Comparison of ENCODE assay signal across 9 mouse cellular contexts in the genomic region with DNA sequence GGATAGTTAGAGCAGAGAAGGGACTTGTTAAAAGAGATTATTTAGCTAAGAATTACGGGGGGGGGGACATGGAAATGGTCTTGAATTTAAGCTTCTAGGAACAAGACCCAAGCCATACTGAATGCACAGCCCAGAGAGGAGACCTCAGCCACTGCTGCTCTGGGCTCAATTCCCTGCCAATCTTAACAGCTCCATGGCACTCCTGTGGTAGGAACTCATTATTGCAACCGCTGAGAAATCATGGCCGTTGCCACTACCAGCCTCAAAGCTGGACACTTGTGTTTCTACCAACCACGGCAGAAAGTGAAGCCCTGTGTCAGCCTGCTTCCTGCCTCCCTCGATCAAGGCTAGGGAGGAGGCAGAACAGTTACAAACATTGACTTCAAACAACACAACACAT. TPM values are rescaled to one million over a fixed set of nuclear protein-coding genes. Genes with fewer than 3 reads are reported as not detected.
A peak's percentile ranks its signal among the peaks of the same experiment; 100 is the strongest.
DNase-seq lines count a peak whose midpoint lies in the region; ATAC-seq and TF ChIP-seq lines count a peak whose summit lies in the region.
"Had no signal": no experiment of that assay in that cellular context is flagged by ENCODE, and none has a peak within 500 bp of the region (broad histone marks: within the 10 kb centered on the region; RNA-seq: fewer than 3 reads in every experiment).

No protein-coding gene starts in this region.

- TF ChIP-seq POLR2A in kidney, adult 2 months (IDR thresholded peaks at IDR 0.05; ENCODE audit: low read depth, low read length), result no peak

- WGBS in kidney, adult 2 months, result 8% methylated on average over 5 of the region's 5 CpGs
- WGBS in midbrain, embryonic 14.5 days, result 31% methylated on average over 5 of the region's 5 CpGs
- 33% methylated on average over 5 of the region's 5 CpGs for WGBS in neural tube, embryonic 15.5 days

- H3K9ac ChIP-seq in midbrain, embryonic 14.5 days (replicated peaks; ENCODE audit: low read length), result no peak overlapping the region
- H3K9ac ChIP-seq in neural tube, embryonic 15.5 days (replicated peaks), result no peak overlapping the region
- H3K9ac ChIP-seq: limb, embryonic 15.5 days had no signal

- peaks cover under 1% of the 10 kb centered on the region; the same call in 1 of the 2 replicates for H3K4me1 ChIP-seq in kidney, adult 2 months (ENCODE audit: control insufficient read depth, insufficient read depth, low read length)
- H3K4me1 ChIP-seq in midbrain, embryonic 14.5 days (ENCODE audit: control insufficient read depth, insufficient read depth, low read length), result peaks cover 5% of the 10 kb centered on the region; the same call in 1 of the 2 replicates
- 0 out of 2 replicates have a peak, but pooled peaks cover 5% of the 10 kb centered on the region for H3K4me1 ChIP-seq in neural tube, embryonic 15.5 days

- DNase-seq in layer of hippocampus, postnatal 10 days (ENCODE audit: low spot score in 2 of 2), result peak; percentile 49 to 63
- no peak for DNase-seq in layer of hippocampus, adult 11-12 months (ENCODE audit: low spot score)
- DNase-seq in cerebellum, postnatal 25 days, result peak; percentile 58 to 73
- DNase-seq in kidney, adult 2 months, result peak; percentile 52
- peak; percentile 75 for DNase-seq in midbrain, embryonic 14.5 days
- no peak for DNase-seq in layer of hippocampus, adult 9-10 months (ENCODE audit: low spot score)

- no peak for ATAC-seq in midbrain, embryonic 14.5 days (ENCODE audit: low FRiP score, low TSS enrichment)
- no peak; the same call in 1 of the 2 replicates for ATAC-seq in erythroblast, adult 5-6 weeks (replicated peaks; ENCODE audit: low FRiP score, poor library complexity, severe bottlenecking)
- no peak for ATAC-seq in neural tube, embryonic 15.5 days (ENCODE audit: low FRiP score)

- H3K4me3 ChIP-seq in kidney, adult 2 months (ENCODE audit: insufficient read depth, low read depth, low read length), result no peak overlapping the region
- no peak overlapping the region for H3K4me3 ChIP-seq in midbrain, embryonic 14.5 days (replicated peaks; ENCODE audit: low read depth, low read length)
- no peak overlapping the region for H3K4me3 ChIP-seq in neural tube, embryonic 15.5 days (replicated peaks)
- H3K4me3 ChIP-seq: limb, embryonic 15.5 days had no signal

- H3K27me3 ChIP-seq in kidney, adult 2 months (replicated peaks; ENCODE audit: control insufficient read depth, insufficient read depth, low read length), result no peaks in the 10 kb centered on the region
- no peaks in the 10 kb centered on the region for H3K27me3 ChIP-seq in midbrain, embryonic 14.5 days (ENCODE audit: control insufficient read depth, insufficient read depth, low read length)
- H3K27me3 ChIP-seq in neural tube, embryonic 15.5 days (replicated peaks), result no peaks in the 10 kb centered on the region
- H3K27me3 ChIP-seq: limb, embryonic 15.5 days had no signal

- no peaks in the 10 kb centered on the region for H3K9me3 ChIP-seq in midbrain, embryonic 14.5 days (ENCODE audit: control insufficient read depth, low read length)
- no peaks in the 10 kb centered on the region for H3K9me3 ChIP-seq in neural tube, embryonic 15.5 days (replicated peaks)
- H3K9me3 ChIP-seq: limb, embryonic 15.5 days had no signal

- TF ChIP-seq CTCF in kidney, adult 2 months (conservative IDR thresholded peaks at IDR 0.05; ENCODE audit: insufficient read depth, insufficient read length, low read depth, low read length), result peak; percentile 51

- H3K27ac ChIP-seq in kidney, adult 2 months (ENCODE audit: insufficient read depth, low read depth, low read length), result no peak overlapping the region
- H3K27ac ChIP-seq in midbrain, embryonic 14.5 days (replicated peaks; ENCODE audit: low read depth, low read length), result no peak overlapping the region
- H3K27ac ChIP-seq in neural tube, embryonic 15.5 days (replicated peaks), result no peak overlapping the region
- H3K27ac ChIP-seq: limb, embryonic 15.5 days had no signal

- H3K36me3 ChIP-seq in kidney, adult 2 months (ENCODE audit: control insufficient read depth, insufficient read depth, low read length), result no peaks in the 10 kb centered on the region
- no peaks in the 10 kb centered on the region for H3K36me3 ChIP-seq in midbrain, embryonic 14.5 days (ENCODE audit: control insufficient read depth, insufficient read depth, low read length)
- H3K36me3 ChIP-seq in neural tube, embryonic 15.5 days, result no peaks in the 10 kb centered on the region
- H3K36me3 ChIP-seq: limb, embryonic 15.5 days had no signal

- H3K4me2 ChIP-seq in midbrain, embryonic 14.5 days (ENCODE audit: low read length), result no peak overlapping the region
- no peak overlapping the region for H3K4me2 ChIP-seq in neural tube, embryonic 15.5 days
- H3K4me2 ChIP-seq: limb, embryonic 15.5 days had no signal

RNA-seq across cellular contexts. Expression of gene Enho, which starts 5.4 kb away (rescaled TPM):
- total RNA-seq in layer of hippocampus, postnatal 10 days (2021), result 10 to 100 TPM; 63.4 to 66.5 TPM
- 9.3 and 9.9 TPM in 2 replicates for polyA plus RNA-seq in kidney, adult 2 months (2012; rRNA removed)
- 121 and 154 TPM in 2 replicates for polyA plus RNA-seq in midbrain, embryonic 14.5 days (2014; fragmentation: Nextera tagmentation; extraction: Ambion mirVana)
- total RNA-seq in erythroblast, adult 5-6 weeks (2015; ENCODE audit: low replicate concordance), result not detected in 2 replicates
- total RNA-seq in erythroblast, adult 5-6 weeks (2017; ENCODE audit: low replicate concordance), result not detected in 2 replicates
- 89.8 and 111 TPM in 2 replicates for polyA plus RNA-seq in neural tube, embryonic 15.5 days (2015; fragmentation: Nextera tagmentation; extraction: Ambion mirVana)

RNA-seq across cellular contexts. Expression of gene Cntfr, which starts 51.4 kb away (rescaled TPM):
- total RNA-seq in layer of hippocampus, postnatal 10 days (2021), result 10 to 100 TPM; 64.7 to 65.0 TPM
- polyA plus RNA-seq in kidney, adult 2 months (2012; rRNA removed), result 15.4 and 15.9 TPM in 2 replicates
- polyA plus RNA-seq in midbrain, embryonic 14.5 days (2014; fragmentation: Nextera tagmentation; extraction: Ambion mirVana), result 23.9 and 46.8 TPM in 2 replicates
- not detected in 2 replicates for total RNA-seq in erythroblast, adult 5-6 weeks (2015; ENCODE audit: low replicate concordance)
- total RNA-seq in erythroblast, adult 5-6 weeks (2017; ENCODE audit: low replicate concordance), result not detected in 2 replicates
- polyA plus RNA-seq in neural tube, embryonic 15.5 days (2015; fragmentation: Nextera tagmentation; extraction: Ambion mirVana), result 23.1 and 27.2 TPM in 2 replicates

RNA-seq across cellular contexts. Expression of gene Il11ra1, which starts 54.3 kb away (rescaled TPM):
- 10 to 100 TPM; 23.2 to 24.5 TPM for total RNA-seq in layer of hippocampus, postnatal 10 days (2021)
- 125 and 126 TPM in 2 replicates for polyA plus RNA-seq in kidney, adult 2 months (2012; rRNA removed)
- polyA plus RNA-seq in midbrain, embryonic 14.5 days (2014; fragmentation: Nextera tagmentation; extraction: Ambion mirVana), result 28.1 and 32.1 TPM in 2 replicates
- 4.6 and 7.5 TPM in 2 replicates for total RNA-seq in erythroblast, adult 5-6 weeks (2015; ENCODE audit: low replicate concordance)
- 8.2 and 18.1 TPM in 2 replicates for total RNA-seq in erythroblast, adult 5-6 weeks (2017; ENCODE audit: low replicate concordance)
- 52.6 and 56.6 TPM in 2 replicates for polyA plus RNA-seq in neural tube, embryonic 15.5 days (2015; fragmentation: Nextera tagmentation; extraction: Ambion mirVana)

Comparison
In these comparisons a context has a peak if more than half of its experiments do, and no peak if none do; other contexts are left out.
1. DNase-seq: peak in layer of hippocampus, postnatal 10 days (2 of 2), cerebellum, postnatal 25 days (2 of 2), kidney, adult 2 months (single experiment) and midbrain, embryonic 14.5 days (single experiment); none in layer of hippocampus, adult 11-12 months (single experiment) and layer of hippocampus, adult 9-10 months (single experiment).